Mouse (Mus musculus) megakaryocyte, embryonic 14.5 days (primary cell): ENCODE measurements around the gene Pdap1.

Experiments used
- FLI1 ChIP-seq: IDR thresholded peaks from 2 replicates; pipeline ENCODE4 v1.6.1; 2012; ENCODE audit warnings: low read length, inconsistent platforms, mixed read lengths
- GATA1 ChIP-seq: IDR thresholded peaks from 3 replicates; pipeline ENCODE4 v1.6.1; 2012; ENCODE audit warnings: mixed read lengths, low read length, inconsistent platforms, borderline replicate concordance

- TF ChIP-seq GATA1 (no peak), FLI1 (no peak)
These were observed 37.3 kb downstream of the Pdap1 start for GRCm38 (mm10) chr5:145102706-145103105.
